Mouse (Mus musculus): ENCODE measurements around the gene Gdf11.

Gdf11 gene

GRCm38 (mm10) chr10:128892246-128892645 is 728 bp upstream of the Gdf11 start:
- no peak for DNase-seq (ENCODE audit: low read depth)

GRCm38 (mm10) chr10:128890383-128891295 is 879 bp downstream of the Gdf11 start:
- no peak for DNase-seq (ENCODE audit: low read depth)

DNA sequence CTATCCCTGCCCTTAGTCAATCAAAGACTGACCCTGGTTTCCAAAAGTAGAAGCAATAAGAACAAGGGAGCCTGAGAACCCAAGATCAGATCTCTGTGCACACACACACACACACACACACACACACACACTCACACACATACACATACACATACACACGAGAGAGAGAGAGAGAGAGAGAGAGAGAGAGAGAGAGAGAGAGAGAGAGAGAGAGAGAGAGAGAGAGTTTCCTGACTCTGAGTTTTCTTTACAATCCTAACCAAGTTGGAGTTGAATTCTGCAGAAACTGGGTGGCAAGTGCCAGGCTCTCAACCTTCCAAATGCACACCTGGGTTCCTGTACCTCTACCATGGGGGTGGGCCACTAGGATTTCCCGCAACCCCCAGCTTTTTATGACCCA is 1.7 kb downstream of the Gdf11 start:
- DNase-seq (ENCODE audit: low read depth), result no peak

DNA sequence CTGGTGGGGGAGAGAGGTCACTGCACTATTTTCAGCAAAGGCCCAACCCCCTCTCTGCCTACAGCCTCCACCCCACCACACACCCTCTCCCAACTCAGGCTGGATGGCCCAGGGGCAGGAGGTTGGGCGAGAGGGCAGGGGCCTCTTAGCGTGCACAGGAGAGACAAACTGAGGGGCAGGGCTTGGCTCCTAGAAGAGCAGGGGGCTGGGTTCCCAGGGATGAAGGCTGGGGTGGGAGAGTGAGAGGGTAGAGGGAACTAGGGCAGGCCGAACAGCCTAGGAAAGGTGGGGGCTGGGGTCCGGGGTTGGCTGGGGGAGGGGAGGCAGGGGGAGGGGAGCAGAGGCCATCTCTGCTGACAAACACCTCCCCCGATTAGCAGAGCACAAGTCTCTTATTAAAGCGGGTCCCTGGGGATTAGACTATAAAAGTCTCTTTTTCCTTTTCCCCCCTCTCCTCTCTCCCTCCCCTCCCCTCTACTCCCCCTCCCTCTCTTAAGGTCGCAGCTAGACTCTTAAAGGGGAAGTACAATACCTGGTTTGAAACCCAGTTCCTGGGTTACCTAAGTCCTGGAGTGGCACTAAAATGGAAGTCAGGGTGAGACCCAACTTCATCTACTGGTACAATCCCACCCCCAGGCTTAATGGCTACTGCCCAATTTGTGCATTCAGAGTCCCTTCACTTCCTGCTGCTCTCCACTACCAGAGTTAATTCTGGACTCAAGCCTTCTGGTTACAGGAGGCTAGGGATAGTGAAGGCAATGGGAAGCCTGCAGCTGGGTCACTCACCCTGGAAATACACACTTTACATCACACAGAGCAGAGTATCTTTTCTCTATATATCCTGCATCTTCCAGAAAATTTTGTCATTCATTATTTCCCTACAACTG is 2.3 kb downstream of the Gdf11 start:
- no peak for DNase-seq (ENCODE audit: low read depth)

- no peak for DNase-seq (ENCODE audit: low read depth)
These were observed 9.5 kb downstream of the Gdf11 start for GRCm38 (mm10) chr10:128882067-128882466.

DNA sequence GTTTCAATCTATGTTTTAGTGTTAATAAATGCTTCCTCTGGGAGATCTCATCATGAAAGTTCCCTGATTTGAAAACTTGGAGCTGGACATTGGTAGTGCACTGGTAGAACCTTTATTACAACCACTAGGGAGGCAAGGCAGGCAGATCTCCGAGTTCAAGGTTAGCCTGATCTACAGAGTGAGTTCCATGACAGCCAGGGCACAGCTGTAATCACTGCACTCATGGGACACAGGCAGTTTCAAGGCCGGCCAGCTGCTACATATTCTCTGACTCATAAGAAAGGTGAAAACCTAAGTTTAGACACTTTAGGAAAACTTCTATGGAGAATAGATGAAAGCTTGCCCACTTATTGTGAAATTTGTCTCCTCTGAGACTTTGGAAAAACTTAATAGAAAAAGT is 12.7 kb downstream of the Gdf11 start:
- DNase-seq (ENCODE audit: low read depth), result no peak

DNA sequence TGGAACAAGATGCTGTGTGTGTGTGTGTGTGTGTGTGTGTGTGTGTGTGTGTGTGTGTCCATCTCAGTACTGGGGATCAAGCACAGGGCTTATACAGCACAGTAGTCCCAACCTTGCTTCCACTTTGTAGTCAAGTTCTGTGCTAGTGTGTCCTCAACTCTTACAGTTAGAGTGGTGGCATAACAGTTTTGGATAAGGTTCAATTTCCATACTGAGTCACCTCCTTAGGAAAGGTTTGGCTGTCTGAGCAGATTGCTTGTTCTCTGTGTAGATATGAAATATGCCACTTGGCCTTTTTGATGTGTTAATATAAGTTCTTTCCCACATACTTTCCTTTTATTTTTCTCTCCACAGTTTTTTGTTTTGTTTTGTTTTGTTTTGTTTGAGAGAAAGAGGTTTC is 13.2 kb downstream of the Gdf11 start:
- DNase-seq (ENCODE audit: low read depth), result peak; percentile 38

DNA sequence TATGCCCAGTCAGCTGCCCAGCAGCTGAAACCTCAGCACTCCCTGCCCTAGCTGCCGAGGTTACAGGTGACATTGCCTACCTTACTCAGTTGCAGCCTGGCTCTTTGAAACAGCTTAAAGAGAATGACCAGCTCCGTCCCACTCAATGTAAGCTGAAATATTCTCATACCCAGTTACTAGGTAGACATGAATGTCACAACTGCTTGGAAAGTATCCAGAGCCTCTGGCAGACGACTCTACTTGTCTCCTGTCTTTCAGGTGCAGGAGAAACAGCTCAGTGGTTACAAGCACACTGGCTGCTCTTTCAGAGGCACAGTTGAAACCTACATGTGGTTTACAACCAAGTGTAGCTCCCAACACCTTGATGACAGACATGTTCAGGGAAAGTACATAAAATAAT is 21.2 kb downstream of the Gdf11 start:
- no peak for DNase-seq (ENCODE audit: low read depth)

- DNase-seq (ENCODE audit: low read depth), result no peak
These were observed 25.0 kb downstream of the Gdf11 start for GRCm38 (mm10) chr10:128866518-128866917.

DNA sequence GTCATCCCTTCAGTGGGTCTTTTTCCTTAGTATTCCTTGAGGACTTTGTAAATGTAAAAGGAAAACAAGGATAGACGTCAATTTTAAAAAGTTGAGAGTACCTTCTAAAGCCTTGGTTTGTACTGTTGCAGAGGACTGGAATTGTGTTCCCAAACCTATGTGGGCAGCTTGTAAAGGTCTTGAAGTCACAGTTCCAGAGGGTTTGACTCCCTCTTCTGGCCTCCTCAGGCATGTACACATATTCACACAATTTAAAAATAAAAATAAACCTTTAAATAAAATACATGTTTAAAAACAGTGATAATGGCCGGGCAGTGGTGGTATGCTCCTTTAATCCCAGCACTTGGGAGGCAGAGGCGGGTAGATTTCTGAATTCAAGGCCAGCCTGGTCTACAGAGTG is 25.5 kb downstream of the Gdf11 start:
- peak; percentile 53 for DNase-seq (ENCODE audit: low read depth)

DNA sequence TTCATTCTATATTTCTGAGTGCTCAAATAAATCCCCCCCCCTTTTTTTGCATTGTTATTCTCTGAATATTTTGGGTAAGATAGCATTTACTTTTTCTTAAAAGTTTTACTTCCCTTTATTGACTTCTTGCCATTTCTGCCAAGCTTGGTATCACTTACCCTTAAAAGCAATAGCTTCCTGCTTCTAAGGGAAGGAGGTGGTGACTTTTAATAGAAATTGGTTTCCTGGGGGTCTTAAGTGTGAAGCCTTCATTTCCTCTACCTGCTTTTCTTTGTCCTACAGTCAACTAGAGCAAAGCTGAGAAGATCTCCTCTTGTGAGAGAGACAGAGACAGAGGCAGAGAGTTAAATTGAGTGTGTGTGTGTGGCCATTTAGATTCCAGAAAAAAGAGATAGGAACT is 30.3 kb downstream of the Gdf11 start:
- DNase-seq (ENCODE audit: low read depth), result no peak

- peak; percentile 24 for DNase-seq (ENCODE audit: low read depth)
These were observed 41.2 kb downstream of the Gdf11 start for GRCm38 (mm10) chr10:128850339-128850738.

- no peak for DNase-seq (ENCODE audit: low read depth)
These were observed 43.1 kb downstream of the Gdf11 start for GRCm38 (mm10) chr10:128848426-128848825.

DNA sequence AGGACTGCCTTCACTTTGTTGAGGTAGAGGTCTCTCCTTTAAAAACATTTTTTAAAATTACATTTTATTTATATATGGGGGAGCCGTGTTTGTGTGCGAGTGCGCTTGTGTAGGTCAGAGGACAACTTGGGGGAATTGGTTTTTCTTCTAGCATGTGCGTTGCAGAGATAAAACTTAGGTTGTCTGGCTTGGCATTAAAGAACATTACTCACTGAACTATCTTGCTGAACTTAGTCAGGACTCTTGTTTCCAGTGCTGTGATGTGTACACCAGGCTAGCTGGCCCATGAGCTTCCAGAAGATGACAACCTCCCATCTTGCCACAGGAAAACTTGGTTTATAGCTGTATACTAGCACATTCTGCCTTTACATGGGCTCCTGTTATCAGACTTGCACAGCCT is 44.9 kb downstream of the Gdf11 start:
- no peak for DNase-seq (ENCODE audit: low read depth)

DNA sequence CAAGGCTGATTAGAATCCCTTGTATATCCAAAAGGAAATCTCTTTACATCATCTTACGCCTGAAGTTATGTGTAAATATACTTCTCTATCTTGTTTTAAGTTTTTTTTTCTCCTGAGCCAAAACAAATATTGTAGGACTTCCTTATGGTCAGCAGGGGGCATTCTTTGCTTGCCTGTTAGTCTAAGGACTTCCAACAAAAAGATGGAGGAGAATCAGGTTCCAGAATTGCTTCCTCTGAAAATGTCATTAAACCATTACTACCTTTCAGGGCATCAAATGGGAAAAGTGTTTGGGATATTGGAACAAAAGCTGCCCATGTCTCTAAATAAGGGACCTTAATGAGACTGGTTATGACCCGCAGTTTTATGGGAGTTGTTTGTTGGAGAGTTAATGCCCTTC is 46.0 kb downstream of the Gdf11 start:
- DNase-seq (ENCODE audit: low read depth), result peak; percentile 66

- DNase-seq (ENCODE audit: low read depth), result no peak
These were observed 48.3 kb downstream of the Gdf11 start for GRCm38 (mm10) chr10:128843260-128843659.

- DNase-seq (ENCODE audit: low read depth), result no peak
These were observed 50.9 kb downstream of the Gdf11 start for GRCm38 (mm10) chr10:128840612-128841011.

GRCm38 (mm10) chr10:128839434-128839833 is 52.1 kb downstream of the Gdf11 start:
- DNase-seq (ENCODE audit: low read depth), result no peak

DNA sequence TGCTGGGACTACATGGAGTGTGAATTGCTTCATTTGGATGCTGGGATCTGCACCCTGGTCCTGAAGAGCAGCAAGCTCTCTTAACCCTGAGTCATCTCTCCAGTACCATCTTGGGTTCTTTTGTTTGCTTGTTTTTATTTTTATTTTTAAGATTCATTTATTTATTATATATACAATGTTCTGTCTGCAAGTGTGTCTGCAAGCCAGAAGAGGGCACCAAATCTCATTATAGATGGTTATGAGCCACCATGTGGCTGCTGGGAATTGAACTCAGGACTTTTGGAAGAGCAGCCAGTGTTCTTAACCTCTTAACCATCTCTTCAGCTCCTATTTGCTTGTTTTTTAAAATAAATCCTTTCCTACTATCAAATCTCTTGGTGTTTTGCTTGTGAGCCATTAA is 54.1 kb downstream of the Gdf11 start:
- DNase-seq (ENCODE audit: low read depth), result no peak

Data from 416B (cell line).